ENCODE assay signal across 10 mouse cellular contexts in genomic region chr5:144221305-144221704, GRCm38 (mm10). TPM values are rescaled to one million over a fixed set of nuclear protein-coding genes. Genes with fewer than 3 reads are reported as not detected.
DNase-seq lines count a peak whose midpoint lies in the region; ATAC-seq and TF ChIP-seq lines count a peak whose summit lies in the region.
"Had no signal": no experiment of that assay in that cellular context is flagged by ENCODE, and none has a peak within 500 bp of the region (broad histone marks: within the 10 kb centered on the region; RNA-seq: fewer than 3 reads in every experiment).

No protein-coding gene starts in this region.

- peak overlapping the region; percentile 62 for H3K27ac ChIP-seq in testis, adult 2 months (ENCODE audit: control insufficient read depth, insufficient read depth, low read depth, low read length)
- H3K27ac ChIP-seq in hindbrain, embryonic 16.5 days (ENCODE audit: low read depth, low read length): no peak overlapping the region
- no peak overlapping the region for H3K27ac ChIP-seq in hindbrain, postnatal 0 days

- no peak for ATAC-seq in hindbrain, embryonic 16.5 days
- ATAC-seq in hindbrain, postnatal 0 days: no peak

- peaks cover 13% of the 10 kb centered on the region for H3K4me1 ChIP-seq in testis, adult 2 months (ENCODE audit: control insufficient read depth, insufficient read depth, low read length)
- peaks cover 13% of the 10 kb centered on the region for H3K4me1 ChIP-seq in hindbrain, embryonic 16.5 days (ENCODE audit: control insufficient read depth, insufficient read depth, low read depth, low read length)
- H3K4me1 ChIP-seq in hindbrain, postnatal 0 days (ENCODE audit: insufficient read depth, low read length): peaks cover 12% of the 10 kb centered on the region

- no peak for TF ChIP-seq POLR2A in testis, adult 2 months (IDR thresholded peaks at IDR 0.05; ENCODE audit: control insufficient read depth, low read depth, low read length)

- no peak overlapping the region for H3K9ac ChIP-seq in hindbrain, embryonic 16.5 days (ENCODE audit: low read depth, low read length)
- no peak overlapping the region for H3K9ac ChIP-seq in hindbrain, postnatal 0 days (replicated peaks; ENCODE audit: low read length)

- no peak overlapping the region for H3K4me2 ChIP-seq in hindbrain, embryonic 16.5 days (ENCODE audit: low read length)
- no peak overlapping the region for H3K4me2 ChIP-seq in hindbrain, postnatal 0 days (ENCODE audit: low read depth, low read length)

- DNase-seq in cerebellum, adult 9-10 months: peak; percentile 49
- no peak for DNase-seq in cerebellum, adult 8-10 months
- DNase-seq in testis, postnatal 14 days (ENCODE audit: low spot score): no peak
- DNase-seq in lung, postnatal 14 days: peak; percentile 31
- DNase-seq in thymus, postnatal 36 days: peak; percentile 44 to 60
- DNase-seq in hindbrain, postnatal 0 days (ENCODE audit: low spot score): no peak
- DNase-seq: cerebellum, postnatal 14 days; left cerebral cortex, postnatal 4 days had no signal

- no peaks in the 10 kb centered on the region for H3K9me3 ChIP-seq in hindbrain, embryonic 16.5 days (ENCODE audit: control insufficient read depth, low read length)
- no peaks in the 10 kb centered on the region for H3K9me3 ChIP-seq in hindbrain, postnatal 0 days (ENCODE audit: low read length)

- H3K36me3 ChIP-seq in testis, adult 2 months (ENCODE audit: control insufficient read depth, insufficient read depth, low read length): no peaks in the 10 kb centered on the region
- peaks cover 5% of the 10 kb centered on the region for H3K36me3 ChIP-seq in hindbrain, embryonic 16.5 days (ENCODE audit: control insufficient read depth, insufficient read depth, low read length)
- 0 out of 2 replicates have a peak, but pooled peaks cover 1% of the 10 kb centered on the region for H3K36me3 ChIP-seq in hindbrain, postnatal 0 days (ENCODE audit: insufficient read depth, low read length)

- no peak for TF ChIP-seq CTCF in testis, adult 2 months (IDR thresholded peaks at IDR 0.05; ENCODE audit: control insufficient read depth, insufficient read depth, insufficient replicate concordance, low read depth, low read length)
- TF ChIP-seq CTCF in hindbrain, postnatal 0 days (IDR thresholded peaks at IDR 0.05; ENCODE audit: low read depth): no peak

- H3K4me3 ChIP-seq in testis, adult 2 months (ENCODE audit: control insufficient read depth, low read depth, low read length): no peak overlapping the region
- no peak overlapping the region for H3K4me3 ChIP-seq in hindbrain, embryonic 16.5 days (ENCODE audit: low read length)
- no peak overlapping the region for H3K4me3 ChIP-seq in hindbrain, postnatal 0 days (ENCODE audit: low read length)

- WGBS in hindbrain, embryonic 16.5 days: 73% methylated on average over 4 of the region's 4 CpGs
- 66% methylated on average over 4 of the region's 4 CpGs for WGBS in hindbrain, postnatal 0 days

- no peaks in the 10 kb centered on the region for H3K27me3 ChIP-seq in testis, adult 2 months (ENCODE audit: control insufficient read depth, insufficient read depth, low read length)
- H3K27me3 ChIP-seq in hindbrain, embryonic 16.5 days (replicated peaks; ENCODE audit: control insufficient read depth, insufficient read depth, low read length): no peaks in the 10 kb centered on the region
- H3K27me3 ChIP-seq in hindbrain, postnatal 0 days (ENCODE audit: insufficient read depth, low read length): no peaks in the 10 kb centered on the region

RNA-seq across cellular contexts. Expression of gene Tecpr1, which starts 2.1 kb away (rescaled TPM):
- 16.4 and 16.7 TPM in 2 replicates for polyA plus RNA-seq in testis, adult 2 months (2012; rRNA removed)
- polyA plus RNA-seq in hindbrain, embryonic 16.5 days (2015; fragmentation: Nextera tagmentation; extraction: Ambion mirVana): 41.8 and 45.8 TPM in 2 replicates
- total RNA-seq in hindbrain, postnatal 0 days (2014; rRNA removed): 66.2 and 77.5 TPM in 2 replicates
- 34.1 and 34.7 TPM in 2 replicates for polyA plus RNA-seq in hindbrain, postnatal 0 days (2015; fragmentation: Nextera tagmentation; extraction: Ambion mirVana)

RNA-seq across cellular contexts. Expression of gene Bri3, which starts 22.9 kb away (rescaled TPM):
- 174 and 212 TPM in 2 replicates for polyA plus RNA-seq in testis, adult 2 months (2012; rRNA removed)
- polyA plus RNA-seq in hindbrain, embryonic 16.5 days (2015; fragmentation: Nextera tagmentation; extraction: Ambion mirVana): 80.7 and 90.7 TPM in 2 replicates
- 18.2 and 22.1 TPM in 2 replicates for total RNA-seq in hindbrain, postnatal 0 days (2014; rRNA removed)
- polyA plus RNA-seq in hindbrain, postnatal 0 days (2015; fragmentation: Nextera tagmentation; extraction: Ambion mirVana): 113 and 114 TPM in 2 replicates

RNA-seq across cellular contexts. Expression of gene Bhlha15, which starts 31.2 kb away (rescaled TPM):
- polyA plus RNA-seq in testis, adult 2 months (2012; rRNA removed): 0.11 and 0.16 TPM in 2 replicates
- 0.07 and 0.09 TPM in 2 replicates for polyA plus RNA-seq in hindbrain, embryonic 16.5 days (2015; fragmentation: Nextera tagmentation; extraction: Ambion mirVana)
- total RNA-seq in hindbrain, postnatal 0 days (2014; rRNA removed): 0.10 and 0.93 TPM in 2 replicates
- 0.08 TPM in 2 replicates for polyA plus RNA-seq in hindbrain, postnatal 0 days (2015; fragmentation: Nextera tagmentation; extraction: Ambion mirVana)

Comparison
In these comparisons a context has a peak if more than half of its experiments do, and no peak if none do; other contexts are left out.
1. DNase-seq: peak in cerebellum, adult 9-10 months (single experiment), lung, postnatal 14 days (single experiment) and thymus, postnatal 36 days (2 of 2); none in cerebellum, adult 8-10 months (single experiment), testis, postnatal 14 days (single experiment) and hindbrain, postnatal 0 days (single experiment).